Mouse (Mus musculus): ENCODE data around the gene Ero1lb. TPM values are rescaled to one million over a fixed set of nuclear protein-coding genes. Genes with fewer than 3 reads are reported as not detected.
A peak's percentile ranks its signal among the peaks of the same experiment; 100 is the strongest.

Ero1lb gene
- 10 to 100 TPM; 11.6 to 19.6 (median 14.3) TPM for total RNA-seq (2022)

DNA sequence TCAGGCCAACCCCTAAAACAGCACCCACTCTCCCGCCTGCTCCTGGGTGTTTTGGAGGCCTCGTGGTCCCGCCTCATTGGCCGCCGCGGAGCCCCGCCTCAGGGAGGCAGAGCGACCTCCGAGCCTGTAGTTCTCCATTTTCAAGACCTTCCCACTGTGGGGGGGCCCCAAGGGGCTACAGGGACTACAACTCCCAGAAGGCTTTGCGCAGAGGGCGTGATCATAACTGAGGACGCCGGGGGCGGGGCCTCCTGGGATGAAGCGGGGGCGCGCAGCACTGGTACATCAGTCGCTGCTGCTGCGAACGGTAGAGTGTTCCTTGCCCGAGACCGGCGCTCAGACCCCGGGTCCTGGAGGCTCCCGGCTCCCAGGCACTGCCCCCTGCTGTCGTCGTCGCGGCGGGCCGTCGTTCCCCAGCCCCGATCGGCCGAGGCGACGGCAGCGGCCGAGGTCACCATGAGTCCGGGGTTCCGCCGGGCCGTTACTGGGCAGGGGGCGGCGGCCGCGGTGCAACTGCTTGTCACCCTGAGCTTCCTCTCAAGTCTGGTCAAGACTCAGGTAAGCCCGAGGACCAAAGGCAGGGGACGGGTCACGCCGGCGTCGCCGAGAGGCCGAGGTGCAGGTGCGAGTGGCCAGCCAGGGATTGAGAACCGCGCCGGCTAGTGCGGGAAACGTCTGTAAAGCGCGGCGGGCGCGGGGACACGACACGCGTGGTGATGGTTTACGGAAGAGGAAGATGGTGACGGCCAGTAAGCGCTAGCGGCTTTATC, at the start of gene Ero1lb:
Ero1lb (plus strand) TSS at position 254 of the 770 bp plus-strand sequence.
- DNase-seq (ENCODE audit: low spot score in 2 of 2) = peak; percentile 99

GRCm38 (mm10) chr13:12519371-12519770, 46.3 kb upstream of the Ero1lb start:
- DNase-seq (ENCODE audit: low spot score in 2 of 2) = no peak

- peak in 1 of 2 experiments; percentile 11 for DNase-seq (ENCODE audit: low spot score in 2 of 2)
Measured at GRCm38 (mm10) chr13:12519955-12520584, 45.6 kb upstream of the Ero1lb start, which contains the start of gene Edaradd. Gene Edaradd (minus strand): TSS chr13:12520438.

GRCm38 (mm10) chr13:12522346-12522745, 43.3 kb upstream of the Ero1lb start:
- DNase-seq (ENCODE audit: low spot score in 2 of 2) = no peak

DNA sequence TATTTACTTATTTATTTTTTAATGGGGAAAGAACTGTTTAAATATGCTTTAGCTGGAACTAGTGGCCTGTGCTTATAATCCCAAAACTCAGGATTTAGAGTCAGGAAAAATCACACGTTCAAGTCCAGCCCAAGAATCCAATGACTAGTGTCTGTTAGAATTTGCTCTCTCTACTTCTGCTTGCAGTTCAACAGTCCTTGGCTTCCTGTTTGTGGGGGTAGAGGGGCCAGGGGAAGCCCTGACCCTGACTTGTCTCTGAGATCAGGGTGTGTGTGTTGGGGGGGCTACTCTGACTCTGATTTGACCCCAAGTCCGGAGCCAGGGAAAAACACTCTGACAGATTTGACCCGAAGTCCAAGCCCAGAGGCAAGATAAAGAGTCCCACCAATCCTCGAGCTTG, 40.0 kb upstream of the Ero1lb start:
- DNase-seq (ENCODE audit: low spot score in 2 of 2) = no peak

DNA sequence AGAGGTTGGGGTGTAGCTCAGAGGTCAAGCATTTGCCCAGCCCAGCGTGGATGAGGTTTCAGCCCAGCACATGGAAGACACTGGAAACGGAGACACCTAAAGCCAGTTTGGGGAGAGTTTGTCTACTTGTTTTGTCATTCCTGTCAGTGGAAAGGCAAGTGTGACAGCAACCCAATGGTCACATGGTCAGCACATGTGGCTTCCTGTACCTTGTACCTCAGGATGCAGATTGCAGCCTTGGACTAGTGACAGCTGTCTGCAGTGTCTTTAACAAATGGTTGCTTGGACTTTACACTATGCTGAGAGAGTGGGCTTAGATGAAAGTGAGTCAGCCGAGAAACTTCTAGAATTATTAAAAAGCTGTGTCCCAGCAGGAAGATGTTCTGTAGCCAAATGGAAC, 31.0 kb upstream of the Ero1lb start:
- no peak for DNase-seq (ENCODE audit: low spot score in 2 of 2)

- DNase-seq (ENCODE audit: low spot score in 2 of 2) = peak in 1 of 2 experiments; percentile 20
Measured at GRCm38 (mm10) chr13:12537971-12538370, 27.7 kb upstream of the Ero1lb start.

DNA sequence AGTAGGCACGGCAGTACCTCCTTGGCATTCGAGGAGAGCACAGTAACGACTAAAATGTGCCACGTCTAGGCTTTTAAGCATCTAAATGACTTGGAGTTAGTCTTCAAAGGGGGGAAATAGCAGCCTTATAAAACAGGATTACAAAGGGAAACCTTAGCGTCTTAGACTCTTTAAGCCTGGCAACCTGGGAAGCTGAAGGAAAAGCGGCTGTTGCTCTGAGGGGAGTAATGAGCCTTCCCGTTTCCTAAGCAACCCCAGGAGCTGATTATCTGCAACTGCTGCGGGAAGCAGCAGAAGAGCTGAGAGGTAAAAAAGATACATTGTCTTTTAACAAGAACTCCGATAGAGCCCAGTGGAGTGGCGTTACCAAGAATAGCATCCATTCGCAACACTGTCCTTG, 26.0 kb upstream of the Ero1lb start:
- DNase-seq (ENCODE audit: low spot score in 2 of 2) = no peak

DNA sequence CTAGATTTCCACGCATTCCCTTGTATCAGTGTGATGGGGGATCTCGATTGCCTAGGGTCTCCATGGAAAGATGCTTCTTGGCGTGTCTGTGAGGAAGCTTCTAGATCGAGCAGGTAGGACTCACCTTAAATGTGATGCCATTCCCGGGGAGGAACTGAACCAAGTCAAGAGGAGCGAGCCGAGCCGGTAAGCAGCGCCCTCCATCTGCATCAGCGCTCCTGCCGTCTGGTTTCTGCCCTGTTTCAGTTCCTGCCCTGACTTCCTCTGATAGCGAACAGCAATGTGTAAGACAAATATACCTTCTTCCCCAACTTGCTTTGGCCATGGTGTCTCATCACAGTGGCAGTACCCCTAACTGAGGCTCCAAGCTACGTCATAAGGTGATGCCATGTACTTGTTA, 25.6 kb upstream of the Ero1lb start:
- no peak for DNase-seq (ENCODE audit: low spot score in 2 of 2)

GRCm38 (mm10) chr13:12542006-12542981, 23.4 kb upstream of the Ero1lb start:
- peak in 1 of 2 experiments; percentile 6 for DNase-seq (ENCODE audit: low spot score in 2 of 2)

DNA sequence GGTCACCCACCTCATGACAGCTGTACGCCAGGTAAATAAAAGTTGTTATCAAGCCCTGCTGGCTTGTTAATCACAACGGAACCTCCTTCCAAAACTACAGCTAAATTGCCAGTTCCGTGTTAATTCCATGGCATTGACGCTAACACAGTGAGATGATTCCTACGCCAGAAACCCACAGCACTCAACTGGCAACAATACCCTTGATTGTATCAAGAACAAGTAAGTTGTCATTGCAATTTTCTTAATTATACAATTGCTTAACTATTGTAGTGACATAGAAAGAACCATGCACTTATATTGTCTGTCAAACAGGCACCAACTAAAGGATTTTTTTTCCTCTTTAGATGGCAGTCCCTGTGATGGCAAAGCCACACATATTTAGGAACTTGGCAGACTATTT, 22.4 kb upstream of the Ero1lb start:
- no peak for DNase-seq (ENCODE audit: low spot score in 2 of 2)

DNA sequence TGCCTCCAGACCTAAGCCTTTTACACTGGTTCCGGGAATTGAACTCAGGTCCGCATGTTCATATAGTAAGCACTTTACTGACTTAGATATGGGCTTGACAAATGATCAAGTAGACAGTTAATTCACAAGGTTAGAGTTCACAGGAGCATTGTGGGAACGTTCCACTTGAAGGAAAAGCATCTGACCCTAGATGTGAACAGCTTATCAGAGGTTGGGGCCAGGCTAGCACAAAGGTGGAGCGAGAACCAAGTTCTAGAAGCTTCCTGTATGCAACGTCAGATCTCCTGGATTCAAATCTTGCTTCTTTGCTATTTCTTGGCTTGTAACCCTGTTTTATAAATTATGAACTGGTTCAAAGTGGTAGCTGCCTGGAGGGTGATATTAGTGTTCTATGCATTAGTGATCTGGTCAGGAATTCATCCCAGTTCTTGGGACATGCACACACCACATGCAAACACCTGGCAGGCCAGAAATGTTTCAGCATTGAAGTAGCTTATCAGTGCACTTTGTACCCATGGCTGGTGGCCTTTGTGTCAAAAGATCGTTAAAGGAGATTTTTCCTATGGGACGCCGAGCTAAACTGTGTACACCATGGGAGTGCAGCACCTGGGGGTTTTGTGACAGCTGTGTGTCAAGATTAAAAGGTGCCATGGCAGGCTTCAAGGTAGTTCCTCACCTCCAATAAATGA, 21.6 kb upstream of the Ero1lb start:
- no peak for DNase-seq (ENCODE audit: low spot score in 2 of 2)

DNA sequence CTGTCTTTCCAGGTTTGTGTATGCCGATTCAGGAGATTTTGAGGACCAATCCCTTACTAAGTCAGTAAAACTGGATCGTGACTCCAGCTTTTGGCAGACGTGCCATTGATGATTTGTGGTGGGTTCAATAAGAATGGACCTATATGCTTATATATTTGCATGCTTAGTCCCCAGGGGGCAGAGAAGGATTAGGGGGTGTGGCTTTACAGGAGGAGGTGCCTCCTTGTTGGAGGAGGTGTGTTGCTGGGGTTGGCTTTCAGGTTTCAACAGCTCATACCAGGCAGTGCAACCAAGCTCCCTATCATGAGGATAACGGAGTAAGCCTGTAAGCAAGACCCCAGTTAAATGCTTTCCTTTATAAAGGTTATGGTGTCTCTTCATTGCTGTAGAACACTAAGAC, 11.5 kb upstream of the Ero1lb start:
- no peak for DNase-seq (ENCODE audit: low spot score in 2 of 2)

- DNase-seq (ENCODE audit: low spot score in 2 of 2) = no peak
Measured at GRCm38 (mm10) chr13:12559044-12559443, 6.6 kb upstream of the Ero1lb start.

DNA sequence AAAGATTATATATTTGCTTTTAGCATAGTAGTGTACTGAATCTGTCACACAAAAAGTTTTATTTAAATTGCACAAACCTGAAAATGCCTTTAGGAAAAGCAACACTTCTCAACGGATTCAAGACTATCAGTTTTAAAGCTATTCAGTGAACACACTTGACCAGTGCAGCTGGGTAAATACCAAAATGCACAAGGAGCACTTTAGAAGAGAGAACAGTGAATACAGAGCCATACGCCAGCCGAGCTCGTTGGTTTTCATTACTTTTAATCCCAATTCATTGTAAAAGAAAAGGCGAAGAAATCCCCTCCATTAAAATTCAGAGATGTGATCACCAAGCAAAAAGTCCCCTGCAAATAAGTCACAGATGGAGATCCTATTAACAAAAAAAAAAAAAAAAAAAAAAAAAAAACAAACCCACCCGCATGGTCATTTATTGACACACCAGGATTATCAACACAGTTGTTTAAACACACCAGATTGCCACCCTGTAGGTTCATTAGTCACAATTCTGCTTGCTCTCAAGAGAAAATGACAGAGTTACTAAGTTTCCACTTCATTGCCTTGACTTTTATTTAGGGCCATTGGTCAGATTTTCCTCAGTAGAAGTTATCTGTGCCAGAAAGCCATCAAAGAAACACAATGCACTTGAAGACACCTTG, 6.1 kb upstream of the Ero1lb start:
- no peak for DNase-seq (ENCODE audit: low spot score in 2 of 2)

GRCm38 (mm10) chr13:12561729-12562128, 3.9 kb upstream of the Ero1lb start:
- no peak for DNase-seq (ENCODE audit: low spot score in 2 of 2)

DNA sequence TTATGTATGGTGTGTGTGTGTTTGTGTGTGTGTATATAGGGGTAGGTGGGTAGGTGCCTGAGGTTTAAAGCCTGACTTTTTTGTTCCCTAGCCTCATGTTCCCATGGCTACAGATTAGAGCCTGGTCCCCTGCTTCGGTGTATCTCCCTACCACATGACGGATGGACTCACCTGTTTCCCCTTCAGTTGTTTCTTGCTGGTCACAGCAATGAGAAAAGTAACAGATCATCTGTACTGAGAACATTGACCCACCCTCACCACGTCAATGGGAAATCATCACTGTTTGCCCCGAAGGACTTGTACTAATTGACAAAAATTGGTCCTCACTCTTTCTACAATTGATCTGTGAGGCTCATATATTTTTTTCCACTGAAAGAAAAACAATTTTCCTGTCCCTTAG, 3.4 kb upstream of the Ero1lb start:
- no peak for DNase-seq (ENCODE audit: low spot score in 2 of 2)

- no peak for DNase-seq (ENCODE audit: low spot score in 2 of 2)
Measured at GRCm38 (mm10) chr13:12567936-12568335, 2.3 kb downstream of the Ero1lb start.

DNA sequence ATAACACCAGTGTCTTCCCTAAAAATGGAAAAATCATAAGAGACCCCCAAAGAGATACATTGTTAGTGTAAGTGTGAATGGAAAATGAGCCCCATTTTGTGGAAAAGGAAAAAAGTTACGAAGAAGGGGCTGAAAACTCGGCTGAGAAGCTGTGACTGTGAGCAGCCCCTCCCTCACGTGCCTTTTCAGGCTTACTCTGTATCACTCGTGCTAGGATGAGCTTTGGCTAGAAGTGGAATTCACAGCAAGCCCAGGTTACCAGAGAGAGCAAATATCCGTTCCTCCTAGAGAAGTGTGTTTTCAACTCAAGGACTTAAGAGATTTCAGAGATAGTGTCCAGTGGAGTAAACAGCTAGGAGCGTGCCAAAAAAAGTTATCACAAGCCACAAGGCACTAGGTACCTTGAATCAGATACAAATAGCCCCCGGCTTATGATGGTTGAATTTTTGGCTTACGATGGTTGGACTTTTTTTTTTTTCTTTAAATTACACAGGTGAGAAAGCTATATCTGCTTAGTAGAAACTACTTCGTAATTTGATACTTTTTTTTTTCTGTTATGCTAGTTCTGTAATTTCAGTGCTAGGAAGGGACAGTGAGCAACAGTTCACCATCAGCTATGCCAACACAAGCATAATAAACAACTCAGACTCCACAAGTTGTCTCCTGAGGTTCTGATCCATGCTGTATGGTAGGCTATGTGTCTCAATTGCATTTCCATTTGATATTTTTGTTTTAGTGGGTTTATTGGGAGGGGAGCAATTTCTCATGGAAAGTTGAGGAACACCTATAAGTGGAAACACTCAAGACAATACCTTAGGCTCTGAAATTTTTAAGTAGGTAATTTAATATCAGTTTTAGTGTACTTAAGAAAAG, 3.2 kb downstream of the Ero1lb start:
- DNase-seq (ENCODE audit: low spot score in 2 of 2) = no peak

GRCm38 (mm10) chr13:12569741-12570140, 4.1 kb downstream of the Ero1lb start:
- no peak for DNase-seq (ENCODE audit: low spot score in 2 of 2)
